Mouse (Mus musculus): ENCODE results near the gene Ctnnbip1. TPM values are rescaled to one million over a fixed set of nuclear protein-coding genes. Genes with fewer than 3 reads are reported as not detected.

Gene Ctnnbip1
- polyA plus RNA-seq, 1 experiment: 14.4 TPM

DNA sequence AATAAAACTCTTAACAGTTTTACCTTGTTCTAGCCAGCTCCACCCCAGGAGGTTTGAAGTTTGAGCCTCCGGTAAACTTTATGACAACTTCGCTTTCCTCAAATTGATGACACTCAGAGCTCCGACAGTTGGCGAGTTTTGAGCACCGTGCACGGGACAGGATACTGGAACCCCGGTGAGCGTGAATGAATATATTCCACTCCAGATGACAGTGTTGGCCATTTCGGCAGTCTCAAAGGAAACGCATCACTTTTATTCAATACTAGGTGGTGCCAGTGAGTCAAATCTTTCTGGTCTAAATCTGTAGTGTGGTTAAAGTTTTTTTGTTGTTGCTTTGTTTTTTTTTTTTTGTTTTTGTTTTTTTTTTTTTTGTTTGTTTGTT, 32.2 kb upstream of the Ctnnbip1 start:
- TF ChIP-seq POLR2A (IDR thresholded peaks at IDR 0.05; ENCODE audit: insufficient read depth, low read length) (no peak), EP300 (IDR thresholded peaks at IDR 0.05; ENCODE audit: insufficient read depth, low read depth, low read length) (no peak), CTCF (IDR thresholded peaks at IDR 0.05; ENCODE audit: low read depth, low read length) (no peak)
- peak overlapping the region; percentile 66 for H3K9ac ChIP-seq (ENCODE audit: low read depth, poor library complexity, severe bottlenecking)
- H3K4me3 ChIP-seq (ENCODE audit: low read depth, low read length): peak overlapping the region; percentile 91
- peak overlapping the region; percentile 7; the same call in 1 of the 2 replicates for H3K27ac ChIP-seq (ENCODE audit: insufficient read depth, low read length)
- H3K9me3 ChIP-seq (replicated peaks; ENCODE audit: control insufficient read depth, insufficient read depth, low read length, poor library complexity, severe bottlenecking): no peaks in the 10 kb centered on the region
- H3K36me3 ChIP-seq (ENCODE audit: control insufficient read depth, insufficient read depth, low read length, poor library complexity, severe bottlenecking): peaks cover 33% of the 10 kb centered on the region
- H3K27me3 ChIP-seq (ENCODE audit: control insufficient read depth, insufficient read depth, low read length, poor library complexity, severe bottlenecking): no peaks in the 10 kb centered on the region
- no peaks in the 10 kb centered on the region for H3K4me1 ChIP-seq (ENCODE audit: control insufficient read depth, insufficient read depth, low read length)

DNA sequence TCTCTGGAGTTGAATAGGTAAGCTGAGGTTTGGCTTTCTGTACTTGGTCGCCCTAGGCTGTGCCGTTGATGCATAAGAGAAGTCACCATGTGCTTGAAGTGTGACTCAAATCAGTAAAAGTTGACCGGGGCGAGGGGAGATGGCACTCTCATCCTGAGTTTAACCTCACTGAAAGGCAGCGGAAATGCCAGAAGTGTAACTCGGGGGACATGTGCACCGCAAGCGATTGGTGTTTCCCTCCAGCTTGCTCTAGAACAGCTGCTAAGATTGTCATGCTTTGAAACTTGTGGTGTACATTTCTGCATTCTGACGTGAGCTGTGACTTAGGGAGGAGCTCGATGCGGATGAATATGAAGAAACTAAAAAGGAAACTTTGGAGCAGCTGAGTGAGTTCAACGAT, 30.3 kb upstream of the Ctnnbip1 start:
- Histone ChIP-seq H3K9ac (ENCODE audit: low read depth, poor library complexity, severe bottlenecking) (no peak overlapping the region), H3K36me3 (ENCODE audit: control insufficient read depth, insufficient read depth, low read length, poor library complexity, severe bottlenecking) (peaks cover 37% of the 10 kb centered on the region), H3K4me1 (ENCODE audit: control insufficient read depth, insufficient read depth, low read length) (no peaks in the 10 kb centered on the region)

DNA sequence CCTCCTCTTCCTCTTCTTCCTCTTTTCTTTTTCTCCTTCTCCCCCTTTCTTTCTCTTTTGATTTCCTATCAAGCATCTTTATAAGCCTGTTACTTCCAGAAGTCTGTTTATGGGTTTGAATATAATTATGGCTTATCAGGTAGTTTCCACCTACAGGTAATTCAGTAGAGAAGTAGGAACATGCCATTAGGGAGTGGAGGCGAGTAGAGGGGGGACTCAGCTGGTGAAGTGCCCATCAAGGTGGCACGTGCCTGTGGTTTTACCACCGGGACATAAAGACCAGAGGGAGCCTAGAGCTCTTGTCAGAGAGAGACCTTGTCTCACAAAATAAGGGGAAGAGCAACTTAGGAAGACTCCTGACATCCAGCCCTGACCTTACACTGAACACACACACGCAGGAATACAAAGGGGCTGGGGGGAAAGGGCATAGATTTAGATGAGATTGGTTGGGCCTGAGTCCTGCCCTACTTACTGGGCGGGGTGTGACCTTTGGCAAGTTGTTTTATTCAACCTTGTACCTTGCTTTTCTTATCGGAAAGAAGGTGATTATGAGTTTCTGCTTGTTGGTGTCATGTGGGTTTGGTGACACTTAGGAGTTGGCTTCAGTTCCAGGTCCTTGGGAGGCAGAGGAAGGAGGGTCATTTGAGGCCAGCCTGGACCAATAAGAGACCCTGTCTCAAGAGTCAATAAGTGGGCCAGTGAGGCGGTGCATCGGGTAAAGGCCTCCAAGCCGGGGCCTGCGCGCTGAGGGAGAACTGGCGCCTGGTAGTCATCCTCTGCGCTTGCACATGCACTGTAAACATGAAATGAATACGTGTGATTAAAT, 28.4 kb upstream of the Ctnnbip1 start:
- TF ChIP-seq POLR2A (IDR thresholded peaks at IDR 0.05; ENCODE audit: insufficient read depth, low read length): no peak
- TF ChIP-seq EP300 (IDR thresholded peaks at IDR 0.05; ENCODE audit: insufficient read depth, low read depth, low read length): no peak
- TF ChIP-seq CTCF (IDR thresholded peaks at IDR 0.05; ENCODE audit: low read depth, low read length): no peak
- H3K27ac ChIP-seq (ENCODE audit: insufficient read depth, low read length): no peak overlapping the region
- no peaks in the 10 kb centered on the region for H3K9me3 ChIP-seq (replicated peaks; ENCODE audit: control insufficient read depth, insufficient read depth, low read length, poor library complexity, severe bottlenecking)
- no peaks in the 10 kb centered on the region for H3K4me1 ChIP-seq (ENCODE audit: control insufficient read depth, insufficient read depth, low read length)
- H3K36me3 ChIP-seq (ENCODE audit: control insufficient read depth, insufficient read depth, low read length, poor library complexity, severe bottlenecking): peaks cover 51% of the 10 kb centered on the region
- H3K9ac ChIP-seq (ENCODE audit: low read depth, poor library complexity, severe bottlenecking): no peak overlapping the region
- no peaks in the 10 kb centered on the region for H3K27me3 ChIP-seq (ENCODE audit: control insufficient read depth, insufficient read depth, low read length, poor library complexity, severe bottlenecking)
- no peak overlapping the region for H3K4me3 ChIP-seq (ENCODE audit: low read depth, low read length)

More for the DNA sequence above, 30.3 kb upstream of the Ctnnbip1 start:
- no peak for TF ChIP-seq CTCF (IDR thresholded peaks at IDR 0.05; ENCODE audit: low read depth, low read length)
- no peak overlapping the region for H3K27ac ChIP-seq (ENCODE audit: insufficient read depth, low read length)
- no peak overlapping the region for H3K4me3 ChIP-seq (ENCODE audit: low read depth, low read length)
- H3K9me3 ChIP-seq (replicated peaks; ENCODE audit: control insufficient read depth, insufficient read depth, low read length, poor library complexity, severe bottlenecking): no peaks in the 10 kb centered on the region
- H3K27me3 ChIP-seq (ENCODE audit: control insufficient read depth, insufficient read depth, low read length, poor library complexity, severe bottlenecking): no peaks in the 10 kb centered on the region

DNA sequence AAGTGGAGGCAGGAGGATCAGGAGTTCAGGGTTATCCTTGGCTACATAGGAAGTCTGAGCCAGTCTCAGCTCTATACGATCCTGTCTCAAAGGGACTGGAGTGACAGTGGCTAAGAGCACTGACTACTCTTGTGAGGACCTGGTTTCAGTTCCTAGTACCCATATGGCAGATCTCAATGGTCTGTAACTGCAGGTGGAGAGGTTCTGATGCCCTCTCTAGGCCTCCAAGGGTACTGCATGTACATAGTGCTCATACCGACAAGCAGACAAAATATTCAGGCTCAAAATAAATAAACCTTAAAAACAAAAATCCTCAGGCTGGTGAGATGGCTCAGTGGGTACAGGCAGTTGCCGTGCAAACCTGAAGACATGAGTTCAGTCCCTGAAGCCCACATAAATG, 26.9 kb upstream of the Ctnnbip1 start:
- Histone ChIP-seq H3K27ac (ENCODE audit: insufficient read depth, low read length) (no peak overlapping the region), H3K36me3 (ENCODE audit: control insufficient read depth, insufficient read depth, low read length, poor library complexity, severe bottlenecking) (peaks cover 63% of the 10 kb centered on the region), H3K9ac (ENCODE audit: low read depth, poor library complexity, severe bottlenecking) (no peak overlapping the region), H3K9me3 (replicated peaks; ENCODE audit: control insufficient read depth, insufficient read depth, low read length, poor library complexity, severe bottlenecking) (no peaks in the 10 kb centered on the region), H3K4me1 (ENCODE audit: control insufficient read depth, insufficient read depth, low read length) (no peaks in the 10 kb centered on the region), H3K27me3 (ENCODE audit: control insufficient read depth, insufficient read depth, low read length, poor library complexity, severe bottlenecking) (no peaks in the 10 kb centered on the region), H3K4me3 (ENCODE audit: low read depth, low read length) (no peak overlapping the region)
- TF ChIP-seq POLR2A (IDR thresholded peaks at IDR 0.05; ENCODE audit: insufficient read depth, low read length) (no peak), CTCF (IDR thresholded peaks at IDR 0.05; ENCODE audit: low read depth, low read length) (no peak), EP300 (IDR thresholded peaks at IDR 0.05; ENCODE audit: insufficient read depth, low read depth, low read length) (no peak)

DNA sequence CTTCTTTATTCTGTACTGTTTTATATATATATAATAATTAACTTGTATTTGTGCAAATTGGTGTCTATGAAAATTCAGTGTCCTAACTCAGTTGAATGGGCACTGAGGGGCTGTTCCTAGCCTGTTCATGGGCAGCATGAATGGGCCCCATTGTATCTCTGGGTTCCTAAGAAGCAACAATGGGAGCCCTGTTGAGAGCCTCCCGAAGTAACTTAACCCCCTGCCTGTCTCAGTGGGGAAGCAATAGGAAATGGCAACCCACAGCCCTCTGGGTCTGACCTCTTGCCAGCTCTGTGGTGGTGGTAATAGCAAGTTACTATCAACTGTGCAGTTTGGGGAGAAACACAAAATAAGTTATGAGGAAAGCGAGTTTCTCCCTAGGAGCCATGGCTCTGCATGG, 21.4 kb upstream of the Ctnnbip1 start:
- no peaks in the 10 kb centered on the region for H3K4me1 ChIP-seq (ENCODE audit: control insufficient read depth, insufficient read depth, low read length)
- H3K9me3 ChIP-seq (replicated peaks; ENCODE audit: control insufficient read depth, insufficient read depth, low read length, poor library complexity, severe bottlenecking): no peaks in the 10 kb centered on the region
- TF ChIP-seq POLR2A (IDR thresholded peaks at IDR 0.05; ENCODE audit: insufficient read depth, low read length) (no peak), EP300 (IDR thresholded peaks at IDR 0.05; ENCODE audit: insufficient read depth, low read depth, low read length) (no peak), CTCF (IDR thresholded peaks at IDR 0.05; ENCODE audit: low read depth, low read length) (no peak)
- no peaks in the 10 kb centered on the region for H3K27me3 ChIP-seq (ENCODE audit: control insufficient read depth, insufficient read depth, low read length, poor library complexity, severe bottlenecking)
- H3K27ac ChIP-seq (ENCODE audit: insufficient read depth, low read length): no peak overlapping the region
- no peak overlapping the region for H3K4me3 ChIP-seq (ENCODE audit: low read depth, low read length)
- H3K36me3 ChIP-seq (ENCODE audit: control insufficient read depth, insufficient read depth, low read length, poor library complexity, severe bottlenecking): peaks cover 42% of the 10 kb centered on the region
- H3K9ac ChIP-seq (ENCODE audit: low read depth, poor library complexity, severe bottlenecking): no peak overlapping the region

DNA sequence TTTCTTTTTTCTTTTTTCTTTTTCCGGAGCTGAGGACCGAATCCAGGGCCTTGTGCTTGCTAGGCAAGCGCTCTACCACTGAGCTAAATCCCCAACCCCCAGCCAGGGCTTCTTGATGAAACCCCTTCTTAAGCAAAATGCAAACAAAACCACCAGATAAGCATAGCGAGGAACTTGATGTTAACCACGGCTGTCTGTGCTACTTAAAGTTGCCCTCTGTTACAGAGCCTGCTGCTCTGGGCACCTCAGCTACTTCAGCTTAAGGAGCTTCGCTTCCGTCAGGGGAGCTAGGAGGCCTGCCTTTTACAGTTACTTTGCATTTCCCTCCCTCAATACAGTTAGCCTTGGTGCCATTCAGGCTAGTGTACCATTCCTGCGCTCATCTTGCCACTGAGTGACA, 19.1 kb upstream of the Ctnnbip1 start:
- Histone ChIP-seq H3K27ac (ENCODE audit: insufficient read depth, low read length) (no peak overlapping the region), H3K9ac (ENCODE audit: low read depth, poor library complexity, severe bottlenecking) (no peak overlapping the region), H3K4me3 (ENCODE audit: low read depth, low read length) (no peak overlapping the region), H3K4me1 (ENCODE audit: control insufficient read depth, insufficient read depth, low read length) (no peaks in the 10 kb centered on the region), H3K9me3 (replicated peaks; ENCODE audit: control insufficient read depth, insufficient read depth, low read length, poor library complexity, severe bottlenecking) (no peaks in the 10 kb centered on the region), H3K36me3 (ENCODE audit: control insufficient read depth, insufficient read depth, low read length, poor library complexity, severe bottlenecking) (peaks cover 34% of the 10 kb centered on the region), H3K27me3 (ENCODE audit: control insufficient read depth, insufficient read depth, low read length, poor library complexity, severe bottlenecking) (no peaks in the 10 kb centered on the region)
- TF ChIP-seq EP300 (IDR thresholded peaks at IDR 0.05; ENCODE audit: insufficient read depth, low read depth, low read length) (no peak), CTCF (IDR thresholded peaks at IDR 0.05; ENCODE audit: low read depth, low read length) (no peak), POLR2A (IDR thresholded peaks at IDR 0.05; ENCODE audit: insufficient read depth, low read length) (no peak)
